Mouse (Mus musculus): ENCODE results near the gene Tmprss3.

The Tmprss3 gene

DNA sequence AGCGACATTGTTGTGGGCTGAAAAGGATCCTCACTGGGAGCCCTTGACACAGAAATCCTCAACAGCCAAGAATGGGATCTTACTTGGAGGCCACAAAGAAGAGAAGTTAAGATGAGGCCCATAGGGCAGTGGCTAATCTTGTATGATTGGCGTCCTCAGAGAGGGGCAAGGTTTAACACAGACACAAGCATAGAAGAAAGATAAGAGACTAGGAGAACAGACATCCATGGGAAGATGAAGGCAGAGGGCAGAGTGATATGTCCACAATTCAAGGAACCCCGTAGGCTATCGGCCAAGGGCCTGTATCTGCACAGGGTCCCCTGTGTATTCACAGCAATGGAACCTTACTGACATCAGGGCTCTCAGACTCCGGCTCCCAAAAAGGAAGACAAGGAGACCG, 3.6 kb downstream of the Tmprss3 start:
- in situ Hi-C loops (cut with MboI, MseI) = no loop called here

DNA sequence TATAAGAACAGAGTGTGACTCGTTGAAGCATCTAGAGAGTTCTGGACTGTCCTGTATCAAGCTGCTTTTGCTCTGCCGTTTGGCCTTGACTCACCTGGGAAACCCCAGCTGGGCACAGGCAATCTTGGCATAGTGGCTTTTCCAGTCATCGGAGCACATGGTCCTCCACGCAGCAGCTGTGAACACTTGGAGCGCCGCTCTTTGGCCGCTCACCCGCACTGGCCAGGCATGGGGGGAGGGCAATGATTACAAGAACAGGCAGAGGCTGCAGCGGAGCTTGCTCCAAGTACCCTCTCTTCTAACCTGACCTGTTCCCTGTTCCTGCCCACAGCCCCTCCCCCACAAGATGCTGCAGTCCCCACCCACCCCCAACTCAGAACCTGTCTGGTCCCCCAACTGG, 5.4 kb downstream of the Tmprss3 start:
- in situ Hi-C loops (cut with MboI, MseI) = no loop called here

DNA sequence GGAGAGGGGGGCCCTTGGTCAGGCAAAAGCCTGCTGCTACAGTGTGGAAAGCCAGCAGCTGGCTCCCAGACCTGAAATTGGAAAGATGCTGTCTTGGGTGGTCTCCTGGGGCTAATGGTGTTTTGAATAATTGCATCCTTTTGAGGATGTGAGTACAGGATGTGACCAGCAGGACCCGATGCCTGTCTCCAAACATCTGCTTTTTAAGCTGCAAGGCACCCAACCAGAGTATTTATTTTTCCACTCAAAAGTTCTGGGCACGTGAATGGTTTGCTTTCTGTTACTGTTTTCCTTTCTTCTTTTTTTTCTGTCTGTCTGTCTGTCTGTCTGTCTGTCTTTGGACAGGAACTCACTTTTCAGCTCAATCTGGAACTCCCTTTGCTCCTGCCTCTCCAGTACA, 6.1 kb downstream of the Tmprss3 start:
- in situ Hi-C loops (cut with MboI, MseI) = no loop called here

- in situ Hi-C loops (cut with MboI, MseI) = no loop called here
Observed at GRCm38 (mm10) chr17:31191825-31192224, 7.0 kb downstream of the Tmprss3 start.

GRCm38 (mm10) chr17:31187370-31187769, 11.4 kb downstream of the Tmprss3 start:
- in situ Hi-C loops (cut with MboI, MseI) = no loop called here

- in situ Hi-C loops (cut with MboI, MseI) = no loop called here
Observed at GRCm38 (mm10) chr17:31184269-31184990, 14.3 kb downstream of the Tmprss3 start.

- in situ Hi-C loops (cut with MboI, MseI) = no loop called here
Observed at GRCm38 (mm10) chr17:31183180-31183974, 15.4 kb downstream of the Tmprss3 start.

- in situ Hi-C loops (cut with MboI, MseI) = no loop called here
Observed at GRCm38 (mm10) chr17:31181490-31181889, 17.3 kb downstream of the Tmprss3 start.

DNA sequence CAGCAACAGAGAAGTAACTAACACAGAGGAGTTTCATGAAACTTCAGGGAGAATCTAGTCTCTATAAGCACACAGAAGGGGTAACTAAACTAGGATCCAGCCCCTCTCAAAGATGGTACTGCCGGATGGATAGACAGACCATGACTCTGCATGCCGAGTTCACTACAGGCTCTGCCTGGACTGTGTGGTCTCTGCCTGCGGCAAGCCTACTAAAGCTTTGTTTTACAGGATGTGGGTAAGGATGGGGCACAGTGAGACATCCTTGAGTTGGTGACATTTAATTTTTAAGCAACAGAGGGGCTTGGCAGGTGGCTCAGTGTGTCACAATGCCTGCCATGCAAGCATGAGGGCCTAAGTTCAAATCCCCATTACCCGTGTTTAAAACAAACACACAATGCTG, 22.5 kb downstream of the Tmprss3 start:
- in situ Hi-C loops (cut with MboI, MseI) = no loop called here

DNA sequence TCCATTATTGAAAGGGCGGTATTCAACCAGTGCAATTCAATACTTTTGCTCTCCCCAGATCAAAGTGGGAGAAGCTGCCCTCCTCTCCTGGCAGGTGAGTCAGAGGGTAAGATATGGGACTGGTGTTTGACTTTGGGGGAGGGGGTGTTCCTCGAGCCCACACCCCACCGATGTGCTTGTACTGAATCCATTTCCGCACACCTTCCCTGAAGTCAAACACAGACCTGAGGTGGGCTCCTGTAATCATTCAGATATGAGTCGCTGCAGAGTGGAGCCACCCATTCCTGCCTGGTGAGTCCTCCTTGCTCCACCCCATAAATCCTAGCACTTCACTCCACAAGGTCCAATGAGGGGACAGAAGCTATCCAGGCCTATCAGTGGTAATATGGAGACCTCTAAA, 29.0 kb downstream of the Tmprss3 start:
- in situ Hi-C loops (cut with MboI, MseI) = no loop called here

DNA sequence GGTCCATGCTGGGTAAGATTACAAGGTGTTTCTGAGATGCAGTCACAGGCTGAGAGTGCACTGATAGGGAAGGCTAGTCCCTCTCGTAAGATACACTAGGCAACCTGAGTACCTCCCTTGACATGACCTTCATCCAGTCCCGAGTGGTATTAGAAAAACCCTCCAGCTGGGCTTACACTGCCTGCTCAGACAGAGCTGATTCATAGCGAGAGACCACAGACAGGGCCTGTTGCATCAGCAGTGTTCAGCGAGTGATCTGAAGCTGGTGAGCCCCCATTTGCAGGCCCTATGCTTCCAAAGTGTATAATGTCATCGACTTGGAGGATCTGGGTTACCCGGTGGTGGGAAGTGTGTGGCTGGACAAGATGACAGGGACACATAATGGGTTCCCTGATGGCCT, 33.6 kb downstream of the Tmprss3 start, which contains the start of gene Tff1:
TSS of gene Tff1 (minus strand) at position 151 of the 400 bp plus-strand sequence.
- in situ Hi-C loops (cut with MboI, MseI) = no loop called here

GRCm38 (mm10) chr17:31163821-31164220, 35.0 kb downstream of the Tmprss3 start:
- in situ Hi-C loops (cut with MboI, MseI) = no loop called here

DNA sequence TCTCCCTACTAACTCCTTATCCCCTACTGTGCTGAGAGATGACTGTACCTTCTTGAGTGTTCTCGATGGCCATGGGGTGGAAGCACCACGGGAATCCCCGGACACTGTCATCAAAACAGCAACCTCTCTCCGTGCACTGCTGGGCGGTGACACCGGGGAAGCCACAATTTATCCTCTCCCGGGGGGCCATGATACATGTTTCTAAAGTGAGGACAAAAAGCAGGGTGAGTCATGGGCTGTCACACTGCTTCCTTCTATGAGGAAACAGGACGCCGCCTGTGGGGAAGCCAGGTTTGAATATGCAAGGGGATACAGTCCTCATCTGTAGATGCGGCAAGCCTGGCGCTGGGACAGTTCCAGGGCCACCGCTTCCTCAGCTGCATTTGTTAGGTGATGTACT, 36.2 kb downstream of the Tmprss3 start:
- in situ Hi-C loops (cut with MboI, MseI) = no loop called here

- in situ Hi-C loops (cut with MboI, MseI) = no loop called here
Observed at GRCm38 (mm10) chr17:31160291-31160690, 38.5 kb downstream of the Tmprss3 start.

GRCm38 (mm10) chr17:31157921-31158320, 40.9 kb downstream of the Tmprss3 start:
- in situ Hi-C loops (cut with MboI, MseI) = loop anchor here (10.0 kb wide), 1 partner anchor 307 kb away; no protein-coding TSS in a partner anchor

DNA sequence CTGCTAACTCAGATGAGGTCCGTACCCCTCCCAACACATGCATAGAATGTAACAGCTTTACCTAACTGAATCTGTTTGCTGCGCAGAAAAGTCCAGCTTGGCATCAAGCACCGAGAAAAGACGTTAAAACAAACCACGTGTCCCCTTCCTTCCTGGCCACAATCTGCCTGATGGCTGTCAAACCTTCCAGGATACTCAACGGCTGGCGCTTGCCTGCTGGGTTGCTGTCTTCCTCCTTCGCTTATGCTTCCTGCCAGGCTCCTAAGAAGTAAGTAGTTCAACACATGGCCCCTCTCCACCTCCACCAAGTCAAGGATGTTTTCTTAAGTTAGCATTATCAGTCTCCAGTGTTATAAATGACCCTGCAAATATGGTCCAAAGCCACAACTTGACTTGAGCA, 45.0 kb downstream of the Tmprss3 start:
- in situ Hi-C loops (cut with MboI, MseI) = loop anchor here (10.0 kb wide), 1 partner anchor 311 kb away; no protein-coding TSS in a partner anchor

- in situ Hi-C loops (cut with MboI, MseI) = loop anchor here (10.0 kb wide), 1 partner anchor 312 kb away; no protein-coding TSS in a partner anchor
Observed at GRCm38 (mm10) chr17:31152966-31153499, 45.7 kb downstream of the Tmprss3 start.

GRCm38 (mm10) chr17:31152512-31152911, 46.3 kb downstream of the Tmprss3 start:
- in situ Hi-C loops (cut with MboI, MseI) = loop anchor here (10.0 kb wide), 1 partner anchor 312 kb away; no protein-coding TSS in a partner anchor

DNA sequence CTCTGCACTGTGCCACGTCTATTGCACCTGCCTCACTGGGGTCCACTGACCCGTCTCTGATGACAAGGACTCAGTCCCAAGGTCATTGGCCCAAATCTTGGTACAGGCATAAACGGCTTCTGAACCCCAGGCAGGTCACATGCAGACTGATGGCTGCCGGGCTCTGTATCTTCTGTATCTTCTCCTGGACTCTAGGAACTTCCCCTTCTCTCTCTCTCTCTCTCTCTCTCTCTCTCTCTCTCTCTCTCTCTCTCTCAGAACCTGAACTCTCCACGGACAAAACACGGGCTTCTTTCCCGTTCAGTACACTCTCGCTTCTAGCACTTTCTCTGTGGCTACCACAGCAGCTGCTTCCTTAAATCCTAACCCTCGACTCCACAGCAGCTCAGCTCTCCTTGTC, 52.8 kb downstream of the Tmprss3 start:
- in situ Hi-C loops (cut with MboI, MseI) = no loop called here

- in situ Hi-C loops (cut with MboI, MseI) = no loop called here
Observed at GRCm38 (mm10) chr17:31144040-31145037, 54.4 kb downstream of the Tmprss3 start, which contains the start of gene Tff2. TSS of gene Tff2 (minus strand) at chr17:31144282.

DNA sequence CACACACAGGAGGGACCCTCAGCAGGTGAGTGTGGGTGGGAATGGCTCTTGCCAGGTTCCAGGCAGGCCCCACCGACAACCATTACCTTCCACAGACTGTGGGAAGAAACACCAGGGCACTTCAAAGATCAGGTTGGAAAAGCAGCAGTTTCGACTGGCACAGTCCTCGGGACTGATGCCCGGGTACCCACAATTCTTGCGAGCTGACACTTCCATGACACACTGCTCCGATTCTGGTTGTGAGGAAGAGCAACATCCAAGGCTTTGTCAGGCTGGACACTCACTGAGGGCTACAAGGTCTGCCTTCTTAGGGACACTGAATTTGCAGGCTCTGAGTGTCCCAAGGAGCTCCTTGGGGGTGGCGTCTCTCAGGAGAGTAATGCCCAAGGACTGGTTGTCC, 56.7 kb downstream of the Tmprss3 start:
- in situ Hi-C loops (cut with MboI, MseI) = no loop called here
